In genomic region chr6:17731694-17732093, GRCm38 (mm10) we compare ENCODE assay signal across 20 mouse cellular contexts.
"Had no signal": no experiment of that assay in that cellular context is flagged by ENCODE, and none has a peak within 500 bp of the region (broad histone marks: within the 10 kb centered on the region; RNA-seq: fewer than 3 reads in every experiment).

No protein-coding gene starts in this region.

- H3K9ac ChIP-seq: limb, embryonic 13.5 days; liver, embryonic 14.5 days; liver, postnatal 0 days; lung, embryonic 14.5 days; midbrain, embryonic 12.5 days; midbrain, embryonic 15.5 days; neural tube, embryonic 12.5 days; neural tube, embryonic 15.5 days; stomach, embryonic 15.5 days had no signal

- DNase-seq: kidney, adult 9 months; kidney, postnatal 14 days; kidney, postnatal 4 days; liver; liver, postnatal 0 days; lung, embryonic 14.5 days; right cerebral cortex, adult 18-20 months; right cerebral cortex, postnatal 14 days; right cerebral cortex, postnatal 4 days; thymus, postnatal 25 days had no signal

- H3K4me1 ChIP-seq: midbrain, embryonic 12.5 days; midbrain, embryonic 15.5 days; neural tube, embryonic 12.5 days; neural tube, embryonic 15.5 days; stomach, embryonic 15.5 days had no signal

- ATAC-seq: liver, postnatal 0 days; lung, postnatal 0 days; midbrain, embryonic 15.5 days had no signal

- H3K9me3 ChIP-seq: limb, embryonic 10.5 days; limb, embryonic 13.5 days; midbrain, embryonic 12.5 days; midbrain, embryonic 15.5 days; neural tube, embryonic 12.5 days; neural tube, embryonic 15.5 days; stomach, embryonic 15.5 days had no signal

- H3K27ac ChIP-seq: limb, embryonic 10.5 days; limb, embryonic 13.5 days; liver, embryonic 14.5 days; macrophage; midbrain, embryonic 12.5 days; midbrain, embryonic 15.5 days; neural tube, embryonic 12.5 days; neural tube, embryonic 15.5 days; stomach, embryonic 15.5 days had no signal

- H3K27me3 ChIP-seq: limb, embryonic 13.5 days; midbrain, embryonic 12.5 days; midbrain, embryonic 15.5 days; neural tube, embryonic 12.5 days; neural tube, embryonic 15.5 days; stomach, embryonic 15.5 days had no signal

- H3K4me3 ChIP-seq: limb, embryonic 10.5 days; limb, embryonic 13.5 days; midbrain, embryonic 12.5 days; midbrain, embryonic 15.5 days; neural tube, embryonic 12.5 days; neural tube, embryonic 15.5 days; stomach, embryonic 15.5 days had no signal

- H3K4me2 ChIP-seq: limb, embryonic 13.5 days; lung, embryonic 14.5 days; midbrain, embryonic 12.5 days; midbrain, embryonic 15.5 days; neural tube, embryonic 12.5 days; neural tube, embryonic 15.5 days; stomach, embryonic 15.5 days had no signal

- H3K36me3 ChIP-seq: limb, embryonic 10.5 days; limb, embryonic 13.5 days; midbrain, embryonic 12.5 days; midbrain, embryonic 15.5 days; neural tube, embryonic 12.5 days; neural tube, embryonic 15.5 days; stomach, embryonic 15.5 days had no signal
